In the genomic region with DNA sequence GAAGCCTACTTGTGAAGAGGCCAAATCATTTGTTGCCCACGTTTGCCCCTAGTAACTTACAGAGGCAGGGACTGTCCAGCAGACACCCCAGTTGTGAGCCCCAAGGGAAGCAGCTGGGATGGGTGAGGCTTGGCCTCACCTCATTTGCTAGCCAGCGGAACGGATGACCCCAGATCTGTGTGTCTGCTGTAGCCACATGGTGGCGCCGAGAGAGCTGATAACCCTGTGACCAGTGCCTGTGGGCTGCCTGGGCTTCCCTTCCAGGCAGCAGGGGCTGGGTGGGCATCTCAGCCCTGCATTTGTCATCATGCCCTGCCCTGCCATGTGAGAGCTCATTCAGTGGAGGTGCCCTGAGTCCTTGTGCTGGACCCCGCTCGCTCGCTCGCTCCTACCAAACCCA, we compare ENCODE assay signal across 11 mouse cellular contexts. TPM values are rescaled to one million over a fixed set of nuclear protein-coding genes. Genes with fewer than 3 reads are reported as not detected.
A peak's percentile ranks its signal among the peaks of the same experiment; 100 is the strongest.
DNase-seq lines count a peak whose midpoint lies in the region; ATAC-seq and TF ChIP-seq lines count a peak whose summit lies in the region.
"Had no signal": no experiment of that assay in that cellular context is flagged by ENCODE, and none has a peak within 500 bp of the region (broad histone marks: within the 10 kb centered on the region; RNA-seq: fewer than 3 reads in every experiment).

No protein-coding gene starts in this region.

- H3K9me3 ChIP-seq in heart, postnatal 0 days (replicated peaks; ENCODE audit: control insufficient read depth, low read length), result no peaks in the 10 kb centered on the region
- no peaks in the 10 kb centered on the region for H3K9me3 ChIP-seq in midbrain, embryonic 11.5 days (ENCODE audit: control insufficient read depth, low read length)
- H3K9me3 ChIP-seq in midbrain, embryonic 16.5 days (replicated peaks; ENCODE audit: control insufficient read depth, low read length, poor library complexity, severe bottlenecking), result no peaks in the 10 kb centered on the region
- no peaks in the 10 kb centered on the region for H3K9me3 ChIP-seq in intestine, embryonic 15.5 days
- H3K9me3 ChIP-seq: embryonic facial prominence, embryonic 10.5 days had no signal

- WGBS in heart, postnatal 0 days, result 53% methylated on average over 9 of the region's 9 CpGs
- 59% methylated on average over 9 of the region's 9 CpGs for WGBS in midbrain, embryonic 11.5 days
- WGBS in midbrain, embryonic 16.5 days, result 61% methylated on average over 9 of the region's 9 CpGs
- WGBS in intestine, embryonic 15.5 days, result 70% methylated on average over 9 of the region's 9 CpGs

- no peak overlapping the region for H3K9ac ChIP-seq in heart, postnatal 0 days (replicated peaks; ENCODE audit: low read depth, low read length)
- H3K9ac ChIP-seq in midbrain, embryonic 11.5 days (ENCODE audit: low read length), result no peak overlapping the region
- no peak overlapping the region for H3K9ac ChIP-seq in midbrain, embryonic 16.5 days (ENCODE audit: low read depth, low read length)
- no peak overlapping the region for H3K9ac ChIP-seq in intestine, embryonic 15.5 days

- no peak overlapping the region for H3K27ac ChIP-seq in heart, postnatal 0 days (ENCODE audit: low read depth)
- H3K27ac ChIP-seq in midbrain, embryonic 11.5 days (ENCODE audit: low read depth, low read length), result no peak overlapping the region
- no peak overlapping the region for H3K27ac ChIP-seq in midbrain, embryonic 16.5 days (ENCODE audit: low read length)
- H3K27ac ChIP-seq in intestine, embryonic 15.5 days, result no peak overlapping the region
- H3K27ac ChIP-seq: embryonic facial prominence, embryonic 10.5 days had no signal

- no peak overlapping the region for H3K4me3 ChIP-seq in heart, postnatal 0 days (ENCODE audit: low read depth, low read length)
- H3K4me3 ChIP-seq in midbrain, embryonic 11.5 days (ENCODE audit: low read depth, low read length), result no peak overlapping the region
- no peak overlapping the region for H3K4me3 ChIP-seq in midbrain, embryonic 16.5 days (ENCODE audit: low read depth, low read length)
- no peak overlapping the region for H3K4me3 ChIP-seq in intestine, embryonic 15.5 days (replicated peaks)
- H3K4me3 ChIP-seq: embryonic facial prominence, embryonic 10.5 days had no signal

- peak; percentile 16; the same call in 1 of the 2 replicates for TF ChIP-seq CTCF in heart, postnatal 0 days (IDR thresholded peaks at IDR 0.05; ENCODE audit: low read depth)

- no peaks in the 10 kb centered on the region for H3K36me3 ChIP-seq in heart, postnatal 0 days (replicated peaks; ENCODE audit: control insufficient read depth, insufficient read depth, low read length)
- H3K36me3 ChIP-seq in midbrain, embryonic 11.5 days (ENCODE audit: control insufficient read depth, insufficient read depth, low read length), result no peaks in the 10 kb centered on the region
- H3K36me3 ChIP-seq in midbrain, embryonic 16.5 days (ENCODE audit: control insufficient read depth, insufficient read depth, low read length), result no peaks in the 10 kb centered on the region
- H3K36me3 ChIP-seq in intestine, embryonic 15.5 days, result no peaks in the 10 kb centered on the region

- no peaks in the 10 kb centered on the region for H3K4me1 ChIP-seq in heart, postnatal 0 days (ENCODE audit: control insufficient read depth, insufficient read depth)
- no peaks in the 10 kb centered on the region for H3K4me1 ChIP-seq in midbrain, embryonic 11.5 days (ENCODE audit: control insufficient read depth, insufficient read depth, low read length)
- H3K4me1 ChIP-seq in midbrain, embryonic 16.5 days (ENCODE audit: control insufficient read depth, insufficient read depth, low read length), result no peaks in the 10 kb centered on the region
- H3K4me1 ChIP-seq in intestine, embryonic 15.5 days (replicated peaks), result peaks cover 8% of the 10 kb centered on the region; the same call in 1 of the 2 replicates
- H3K4me1 ChIP-seq: embryonic facial prominence, embryonic 10.5 days had no signal

- no peak for DNase-seq in heart, postnatal 0 days (ENCODE audit: low spot score)
- DNase-seq in heart, postnatal 25 days (ENCODE audit: low spot score), result no peak
- no peak for DNase-seq in midbrain, embryonic 11.5 days (ENCODE audit: low spot score, missing footprints)
- peak; percentile 37 to 61 for DNase-seq in cerebellum, postnatal 14 days
- DNase-seq in thymus, postnatal 25 days, result peak; percentile 19
- no peak for DNase-seq in adrenal gland, adult 18-20 months (ENCODE audit: low spot score in 2 of 2)

- no peak for TF ChIP-seq EP300 in heart, postnatal 0 days (IDR thresholded peaks at IDR 0.05; ENCODE audit: low read depth)

- intact Hi-C loops in heart, postnatal 25 days (cut with DNase I), result no loop called here

- no peak overlapping the region for H3K4me2 ChIP-seq in heart, postnatal 0 days (ENCODE audit: low read depth, low read length)
- H3K4me2 ChIP-seq in midbrain, embryonic 11.5 days, result no peak overlapping the region
- no peak overlapping the region for H3K4me2 ChIP-seq in midbrain, embryonic 16.5 days (ENCODE audit: low read length)
- H3K4me2 ChIP-seq in intestine, embryonic 15.5 days (replicated peaks), result no peak overlapping the region

- 0 out of 2 replicates have a peak, but pooled peaks have one; percentile 11 for ATAC-seq in heart, postnatal 0 days (ENCODE audit: insufficient read depth, low read depth)
- ATAC-seq in midbrain, embryonic 11.5 days (ENCODE audit: low FRiP score), result 0 out of 2 replicates have a peak, but pooled peaks have one; percentile 35
- no peak for ATAC-seq in midbrain, embryonic 16.5 days
- no peak for ATAC-seq in intestine, embryonic 15.5 days
- ATAC-seq: forebrain, embryonic 16.5 days had no signal

- no peaks in the 10 kb centered on the region for H3K27me3 ChIP-seq in heart, postnatal 0 days (ENCODE audit: control insufficient read depth, insufficient read depth, low read length)
- H3K27me3 ChIP-seq in midbrain, embryonic 11.5 days (ENCODE audit: control insufficient read depth, insufficient read depth, low read length), result no peaks in the 10 kb centered on the region
- no peaks in the 10 kb centered on the region for H3K27me3 ChIP-seq in midbrain, embryonic 16.5 days (ENCODE audit: control insufficient read depth, insufficient read depth, low read depth, low read length)
- H3K27me3 ChIP-seq in intestine, embryonic 15.5 days (replicated peaks), result no peaks in the 10 kb centered on the region

RNA-seq across cellular contexts. Expression of gene Begain, which starts 44.2 kb away (rescaled TPM):
- 1.6 TPM in 1 of 2 replicates, not detected in the other for total RNA-seq in heart, postnatal 0 days (2014; rRNA removed; ENCODE audit: low replicate concordance)
- 0.33 and 0.38 TPM in 2 replicates for polyA plus RNA-seq in heart, postnatal 0 days (2015; fragmentation: Nextera tagmentation; extraction: Ambion mirVana)
- under 1 TPM; 0.31 to 0.36 TPM for total RNA-seq in heart, postnatal 25 days (2021)
- polyA plus RNA-seq in midbrain, embryonic 11.5 days (2014; fragmentation: Nextera tagmentation; extraction: Ambion mirVana), result 9.2 and 9.3 TPM in 2 replicates
- 22.1 and 25.4 TPM in 2 replicates for polyA plus RNA-seq in midbrain, embryonic 16.5 days (2015; fragmentation: Nextera tagmentation; extraction: Ambion mirVana)
- 1 to 10 TPM; 2.9 to 5.0 TPM for total RNA-seq in adrenal gland, adult 18-20 months (2021)
- 5.8 and 5.9 TPM in 2 replicates for polyA plus RNA-seq in intestine, embryonic 15.5 days (2015; fragmentation: Nextera tagmentation; extraction: Ambion mirVana)
- total RNA-seq: liver, adult 2 months had no signal
- polyA plus RNA-seq: liver, adult 2 months had no signal

Comparison
In these comparisons a context has a peak if more than half of its experiments do, and no peak if none do; other contexts are left out.
1. ATAC-seq: peak in heart, postnatal 0 days (single experiment) and midbrain, embryonic 11.5 days (single experiment); none in midbrain, embryonic 16.5 days (single experiment) and intestine, embryonic 15.5 days (single experiment).
2. DNase-seq: peak in cerebellum, postnatal 14 days (2 of 2) and thymus, postnatal 25 days (single experiment); none in heart, postnatal 0 days (single experiment), heart, postnatal 25 days (single experiment), midbrain, embryonic 11.5 days (single experiment) and adrenal gland, adult 18-20 months (0 of 2).